Mouse (Mus musculus): ENCODE measurements around the gene Poc1b. TPM values are rescaled to one million over a fixed set of nuclear protein-coding genes. Genes with fewer than 3 reads are reported as not detected.

Poc1b gene
- polyA plus RNA-seq, 1 experiment from 2014 or later, result 10.3 TPM

GRCm38 (mm10) chr10:99188175-99188574 is 81.3 kb downstream of the Poc1b start:
- H3K4me1 ChIP-seq (ENCODE audit: control insufficient read depth, insufficient read depth, low read length), result no peaks in the 10 kb centered on the region
- no peak overlapping the region for H3K4me2 ChIP-seq
- no peaks in the 10 kb centered on the region for H3K27me3 ChIP-seq (ENCODE audit: control insufficient read depth, insufficient read depth, low read length)
- no peaks in the 10 kb centered on the region for H3K9me3 ChIP-seq (replicated peaks; ENCODE audit: control insufficient read depth, low read length)
- no peak overlapping the region for H3K27ac ChIP-seq (ENCODE audit: low read depth, low read length)
- no peak overlapping the region for H3K4me3 ChIP-seq (ENCODE audit: low read depth, low read length)
- no peaks in the 10 kb centered on the region for H3K36me3 ChIP-seq (ENCODE audit: control insufficient read depth, insufficient read depth, low read length)
- no peak overlapping the region for H3K9ac ChIP-seq (ENCODE audit: low read depth, low read length)
- 90% methylated on average over 1 of the region's 1 CpGs for WGBS (ENCODE audit: insufficient replicate concordance)
- ATAC-seq (replicated peaks; ENCODE audit: insufficient number of reproducible peaks, low FRiP score, low TSS enrichment), result no peak

DNA sequence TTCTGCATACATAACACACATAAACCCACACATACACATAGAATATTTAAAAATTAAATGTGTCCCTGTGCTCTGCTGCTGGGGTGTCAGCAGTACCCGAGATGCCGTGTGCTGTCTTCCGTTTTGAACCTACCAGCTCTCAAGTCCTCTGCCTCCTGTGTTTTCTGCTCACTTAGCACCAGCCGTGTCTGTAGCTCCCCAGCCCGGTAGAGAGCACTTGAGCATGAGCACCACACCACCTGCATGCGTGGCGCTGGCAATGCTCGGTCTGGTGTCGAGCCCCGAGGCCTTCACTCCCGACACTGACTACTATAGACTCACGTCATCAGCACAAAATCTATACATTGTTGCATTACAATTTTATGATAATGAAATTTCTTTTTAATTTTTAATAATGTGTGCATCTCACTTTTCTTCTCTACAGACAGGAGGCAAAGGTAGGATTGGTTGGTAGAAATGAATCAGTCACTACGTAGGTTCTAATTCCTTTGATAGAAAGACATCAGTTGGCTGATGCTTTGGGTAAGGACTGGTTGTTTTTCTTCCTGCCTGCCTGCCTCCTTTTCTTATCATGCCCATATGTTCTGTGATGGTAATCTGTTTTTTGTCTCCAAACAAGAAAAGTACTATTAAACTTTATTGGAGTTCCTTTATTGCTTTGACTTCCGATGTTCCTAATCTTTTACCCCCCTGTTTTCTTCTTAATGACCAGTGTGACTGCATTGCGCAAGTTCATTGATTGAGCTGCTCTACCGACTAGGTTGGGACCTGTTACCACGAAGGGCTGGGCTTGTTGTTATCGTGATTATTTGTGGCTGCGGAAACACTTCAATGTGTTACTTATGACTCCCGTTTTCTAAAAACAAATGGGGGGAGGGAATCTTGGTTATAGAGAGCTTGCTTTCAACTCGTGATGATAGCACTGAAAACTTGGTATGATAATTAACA is 82.1 kb downstream of the Poc1b start:
- H3K36me3 ChIP-seq (ENCODE audit: control insufficient read depth, insufficient read depth, low read length), result no peaks in the 10 kb centered on the region
- no peak overlapping the region for H3K4me3 ChIP-seq (ENCODE audit: low read depth, low read length)
- H3K9ac ChIP-seq (ENCODE audit: low read depth, low read length), result no peak overlapping the region
- no peaks in the 10 kb centered on the region for H3K27me3 ChIP-seq (ENCODE audit: control insufficient read depth, insufficient read depth, low read length)
- 84% methylated on average over 21 of the region's 21 CpGs for WGBS (ENCODE audit: insufficient replicate concordance)
- no peak overlapping the region for H3K4me2 ChIP-seq
- no peak for ATAC-seq (replicated peaks; ENCODE audit: insufficient number of reproducible peaks, low FRiP score, low TSS enrichment)
- H3K9me3 ChIP-seq (replicated peaks; ENCODE audit: control insufficient read depth, low read length), result no peaks in the 10 kb centered on the region
- no peaks in the 10 kb centered on the region for H3K4me1 ChIP-seq (ENCODE audit: control insufficient read depth, insufficient read depth, low read length)
- no peak overlapping the region for H3K27ac ChIP-seq (ENCODE audit: low read depth, low read length)

DNA sequence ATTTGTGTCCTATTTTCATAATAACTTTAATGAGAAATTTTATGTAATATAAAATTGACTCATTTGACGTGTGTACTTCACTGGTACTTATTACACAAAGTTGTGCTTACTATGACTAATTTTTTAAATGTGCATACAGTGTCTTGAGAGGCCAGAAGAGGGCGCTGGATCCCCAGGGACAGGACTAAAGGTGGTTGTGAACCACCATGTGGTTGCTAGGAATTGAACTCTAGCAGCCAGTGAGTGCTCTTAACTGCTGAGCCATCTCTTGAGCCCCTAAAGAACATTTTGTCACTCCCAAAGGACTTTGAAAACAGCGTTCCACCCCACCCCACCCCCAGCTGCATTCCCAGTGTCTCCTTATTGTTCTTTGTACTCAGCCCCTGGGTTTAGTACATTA is 84.0 kb downstream of the Poc1b start:
- Histone ChIP-seq H3K4me2 (no peak overlapping the region), H3K36me3 (ENCODE audit: control insufficient read depth, insufficient read depth, low read length) (no peaks in the 10 kb centered on the region), H3K4me1 (ENCODE audit: control insufficient read depth, insufficient read depth, low read length) (no peaks in the 10 kb centered on the region), H3K9ac (ENCODE audit: low read depth, low read length) (no peak overlapping the region), H3K9me3 (replicated peaks; ENCODE audit: control insufficient read depth, low read length) (no peaks in the 10 kb centered on the region), H3K4me3 (ENCODE audit: low read depth, low read length) (no peak overlapping the region), H3K27ac (ENCODE audit: low read depth, low read length) (no peak overlapping the region), H3K27me3 (ENCODE audit: control insufficient read depth, insufficient read depth, low read length) (no peaks in the 10 kb centered on the region)
- ATAC-seq (replicated peaks; ENCODE audit: insufficient number of reproducible peaks, low FRiP score, low TSS enrichment), result no peak
- WGBS (ENCODE audit: insufficient replicate concordance), result 45% methylated on average over 3 of the region's 3 CpGs

- ATAC-seq (replicated peaks; ENCODE audit: insufficient number of reproducible peaks, low FRiP score, low TSS enrichment), result no peak
- WGBS (ENCODE audit: insufficient replicate concordance), result 79% methylated on average over 2 of the region's 2 CpGs
- H3K36me3 ChIP-seq (ENCODE audit: control insufficient read depth, insufficient read depth, low read length), result no peaks in the 10 kb centered on the region
Observed at GRCm38 (mm10) chr10:99194451-99195055, 87.7 kb downstream of the Poc1b start.

GRCm38 (mm10) chr10:99196556-99196955 is 89.7 kb downstream of the Poc1b start:
- Histone ChIP-seq H3K9me3 (replicated peaks; ENCODE audit: control insufficient read depth, low read length) (no peaks in the 10 kb centered on the region), H3K27ac (ENCODE audit: low read depth, low read length) (no peak overlapping the region), H3K27me3 (ENCODE audit: control insufficient read depth, insufficient read depth, low read length) (no peaks in the 10 kb centered on the region), H3K4me3 (ENCODE audit: low read depth, low read length) (no peak overlapping the region), H3K36me3 (ENCODE audit: control insufficient read depth, insufficient read depth, low read length) (no peaks in the 10 kb centered on the region), H3K4me2 (no peak overlapping the region), H3K9ac (ENCODE audit: low read depth, low read length) (no peak overlapping the region), H3K4me1 (ENCODE audit: control insufficient read depth, insufficient read depth, low read length) (peaks cover 2% of the 10 kb centered on the region; the same call in 1 of the 2 replicates)
- 54% methylated on average over 13 of the region's 13 CpGs for WGBS (ENCODE audit: insufficient replicate concordance)
- no peak for ATAC-seq (replicated peaks; ENCODE audit: insufficient number of reproducible peaks, low FRiP score, low TSS enrichment)

More at GRCm38 (mm10) chr10:99194451-99195055, 87.7 kb downstream of the Poc1b start:
- Histone ChIP-seq H3K27ac (ENCODE audit: low read depth, low read length) (no peak overlapping the region), H3K27me3 (ENCODE audit: control insufficient read depth, insufficient read depth, low read length) (no peaks in the 10 kb centered on the region), H3K9me3 (replicated peaks; ENCODE audit: control insufficient read depth, low read length) (no peaks in the 10 kb centered on the region), H3K9ac (ENCODE audit: low read depth, low read length) (no peak overlapping the region), H3K4me2 (no peak overlapping the region), H3K4me3 (ENCODE audit: low read depth, low read length) (no peak overlapping the region), H3K4me1 (ENCODE audit: control insufficient read depth, insufficient read depth, low read length) (0 out of 2 replicates have a peak, but pooled peaks cover 2% of the 10 kb centered on the region)

DNA sequence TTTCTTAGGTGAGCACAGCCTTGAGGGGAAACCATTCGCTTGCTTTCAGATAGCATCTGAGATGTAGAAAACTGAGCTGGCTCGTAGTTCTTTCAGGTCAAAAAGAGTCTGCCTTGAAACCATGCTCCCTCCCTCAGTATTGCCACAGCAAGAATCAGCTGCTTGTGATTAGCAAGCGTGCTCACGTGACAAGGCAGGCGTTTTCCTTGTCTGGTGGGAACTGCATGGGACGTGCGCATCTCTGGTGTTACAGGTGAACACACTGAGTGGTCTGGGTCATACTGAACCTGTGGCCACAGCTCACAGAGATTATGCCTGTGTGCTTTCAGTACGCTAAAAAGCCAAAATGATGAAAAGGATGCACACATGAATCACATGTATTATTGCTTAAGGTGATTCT is 90.3 kb downstream of the Poc1b start:
- no peak overlapping the region for H3K9ac ChIP-seq (ENCODE audit: low read depth, low read length)
- H3K36me3 ChIP-seq (ENCODE audit: control insufficient read depth, insufficient read depth, low read length), result no peaks in the 10 kb centered on the region
- no peak overlapping the region for H3K4me3 ChIP-seq (ENCODE audit: low read depth, low read length)
- H3K27me3 ChIP-seq (ENCODE audit: control insufficient read depth, insufficient read depth, low read length), result no peaks in the 10 kb centered on the region
- H3K4me1 ChIP-seq (ENCODE audit: control insufficient read depth, insufficient read depth, low read length), result peaks cover 2% of the 10 kb centered on the region; the same call in 1 of the 2 replicates
- H3K27ac ChIP-seq (ENCODE audit: low read depth, low read length), result no peak overlapping the region
- no peak overlapping the region for H3K4me2 ChIP-seq
- no peak for ATAC-seq (replicated peaks; ENCODE audit: insufficient number of reproducible peaks, low FRiP score, low TSS enrichment)
- WGBS (ENCODE audit: insufficient replicate concordance), result 81% methylated on average over 8 of the region's 8 CpGs
- H3K9me3 ChIP-seq (replicated peaks; ENCODE audit: control insufficient read depth, low read length), result no peaks in the 10 kb centered on the region

DNA sequence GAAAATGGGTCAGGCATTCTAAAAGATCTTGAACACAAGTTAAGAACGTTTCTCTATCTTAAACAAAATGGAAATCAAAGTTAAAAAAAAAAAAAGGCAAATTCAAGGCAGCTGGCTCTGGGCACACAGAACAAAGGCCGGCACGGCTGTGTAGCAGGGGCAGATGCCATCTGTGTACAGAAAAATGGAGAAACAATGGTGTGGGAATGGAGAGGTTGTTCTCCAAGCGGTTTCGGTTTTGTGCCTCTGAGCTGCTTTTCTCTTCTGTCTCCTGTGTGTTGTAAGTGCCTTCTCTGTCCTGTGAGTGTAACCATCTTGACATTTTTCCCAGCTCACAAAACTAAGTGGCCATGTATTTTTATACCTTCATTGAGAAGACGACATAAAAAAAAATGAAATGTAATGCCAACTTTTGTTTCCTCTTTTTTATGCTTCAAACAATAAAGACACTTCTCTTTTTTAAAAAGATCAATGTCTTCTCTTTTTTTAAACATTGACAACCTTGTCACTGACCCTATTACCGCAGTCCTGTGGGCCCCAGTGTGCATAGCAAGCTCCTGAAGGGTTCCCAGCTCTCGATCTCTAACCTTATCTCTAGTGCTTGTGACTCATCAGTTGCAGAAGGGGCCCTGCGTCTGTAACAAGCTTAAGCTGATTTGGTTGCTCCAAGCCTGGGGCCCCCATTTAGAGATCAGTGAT is 90.9 kb downstream of the Poc1b start:
- Histone ChIP-seq H3K9me3 (replicated peaks; ENCODE audit: control insufficient read depth, low read length) (no peaks in the 10 kb centered on the region), H3K36me3 (ENCODE audit: control insufficient read depth, insufficient read depth, low read length) (no peaks in the 10 kb centered on the region), H3K4me1 (ENCODE audit: control insufficient read depth, insufficient read depth, low read length) (peaks cover 6% of the 10 kb centered on the region), H3K9ac (ENCODE audit: low read depth, low read length) (no peak overlapping the region), H3K27me3 (ENCODE audit: control insufficient read depth, insufficient read depth, low read length) (no peaks in the 10 kb centered on the region), H3K27ac (ENCODE audit: low read depth, low read length) (no peak overlapping the region), H3K4me3 (ENCODE audit: low read depth, low read length) (no peak overlapping the region), H3K4me2 (no peak overlapping the region)
- 66% methylated on average over 9 of the region's 9 CpGs for WGBS (ENCODE audit: insufficient replicate concordance)
- ATAC-seq (replicated peaks; ENCODE audit: insufficient number of reproducible peaks, low FRiP score, low TSS enrichment), result no peak

DNA sequence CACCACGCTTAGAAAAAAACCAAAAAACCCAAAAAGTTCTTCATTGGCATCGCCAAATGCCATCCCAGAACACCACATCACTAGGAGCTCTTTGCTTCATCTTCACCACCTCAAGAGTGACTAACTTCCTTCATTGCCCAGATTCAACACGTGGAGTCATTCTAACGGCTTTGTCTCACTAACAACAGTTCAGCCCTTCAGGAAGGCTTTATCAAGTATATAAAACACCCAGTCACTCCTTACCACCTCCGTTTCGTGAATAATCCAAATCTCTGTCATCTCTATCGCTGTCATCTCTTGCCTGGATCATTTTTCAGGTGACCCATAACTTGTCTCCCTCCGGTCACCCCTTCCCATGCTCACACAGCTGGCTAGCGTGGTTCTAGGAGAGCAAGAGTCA is 92.1 kb downstream of the Poc1b start:
- WGBS (ENCODE audit: insufficient replicate concordance), result 90% methylated on average over 9 of the region's 9 CpGs
- no peak for ATAC-seq (replicated peaks; ENCODE audit: insufficient number of reproducible peaks, low FRiP score, low TSS enrichment)
- H3K9me3 ChIP-seq (replicated peaks; ENCODE audit: control insufficient read depth, low read length), result no peaks in the 10 kb centered on the region
- peaks cover 9% of the 10 kb centered on the region for H3K4me1 ChIP-seq (ENCODE audit: control insufficient read depth, insufficient read depth, low read length)
- no peaks in the 10 kb centered on the region for H3K27me3 ChIP-seq (ENCODE audit: control insufficient read depth, insufficient read depth, low read length)
- H3K4me2 ChIP-seq, result no peak overlapping the region
- no peak overlapping the region for H3K4me3 ChIP-seq (ENCODE audit: low read depth, low read length)
- H3K27ac ChIP-seq (ENCODE audit: low read depth, low read length), result no peak overlapping the region
- no peak overlapping the region for H3K9ac ChIP-seq (ENCODE audit: low read depth, low read length)
- H3K36me3 ChIP-seq (ENCODE audit: control insufficient read depth, insufficient read depth, low read length), result no peaks in the 10 kb centered on the region

All from heart, embryonic 11.5 days (tissue).